Mouse (Mus musculus) heart, postnatal 0 days (tissue): ENCODE results near the gene Stoml3. TPM values are rescaled to one million over a fixed set of nuclear protein-coding genes. Genes with fewer than 3 reads are reported as not detected.

ENCODE experiments used
- ATAC-seq: fragments of 200-750 bp; cut with Nextera tagmentation; 2 replicates; pipeline ENCODE4 v1.8.0; 2017; ENCODE audit warnings: low read depth, moderate number of reproducible peaks, moderate library complexity; ENCODE audit not compliant: insufficient read depth
- DNase-seq: peaks from one replicate; pipeline ENCODE4 v3.0.0-alpha.2; 2016; ENCODE audit warnings: low spot score
- H3K27ac ChIP-seq: fragments of 300-500 bp; sonication (generic); 2 replicates; pipeline ENCODE4 v1.5.1; 2014; ENCODE audit warnings: low read depth, mild to moderate bottlenecking
- H3K27me3 ChIP-seq: fragments of 300-500 bp; sonication (generic); 2 replicates; pipeline ENCODE4 v1.6.1; 2014; ENCODE audit warnings: low read length, mixed read lengths; ENCODE audit not compliant: control insufficient read depth, insufficient read depth
- H3K36me3 ChIP-seq: fragments of 300-500 bp; sonication (generic); replicated peaks from 2 replicates; pipeline ENCODE4 v1.6.1; 2014; ENCODE audit warnings: low read length, mixed read lengths; ENCODE audit not compliant: control insufficient read depth, insufficient read depth
- H3K4me1 ChIP-seq: fragments of 300-500 bp; sonication (generic); 2 replicates; pipeline ENCODE4 v1.6.1; 2014; ENCODE audit warnings: antibody characterized with exemption; ENCODE audit not compliant: control insufficient read depth, insufficient read depth
- H3K4me2 ChIP-seq: fragments of 300-500 bp; sonication (generic); 2 replicates; pipeline ENCODE4 v1.6.1; 2014; ENCODE audit warnings: low read depth, mild to moderate bottlenecking, low read length, moderate library complexity
- H3K4me3 ChIP-seq: fragments of 300-500 bp; sonication (generic); 2 replicates; pipeline ENCODE4 v1.5.1; 2014; ENCODE audit warnings: low read depth, low read length
- H3K9ac ChIP-seq: fragments of 300-500 bp; sonication (generic); replicated peaks from 2 replicates; pipeline ENCODE4 v1.6.1; 2014; ENCODE audit warnings: low read depth, low read length, mixed read lengths
- H3K9me3 ChIP-seq: fragments of 300-500 bp; sonication (generic); replicated peaks from 2 replicates; pipeline ENCODE4 v1.6.1; 2016; ENCODE audit warnings: low read length; ENCODE audit not compliant: control insufficient read depth
- CTCF ChIP-seq: IDR thresholded peaks from 2 replicates; pipeline ENCODE4 v1.5.1; 2016; ENCODE audit warnings: antibody characterized with exemption, control low read depth, low read depth
- EP300 ChIP-seq: IDR thresholded peaks from 2 replicates; pipeline ENCODE4 v1.6.1; 2016; ENCODE audit warnings: antibody characterized with exemption, low read depth
- WGBS: fragments of 180-500 bp; shearing (Covaris S2); extraction: QIAGEN DNeasy Blood & Tissue Kit; methylation state at CpG from one replicate; pipeline ENCODE4 v1.1.7; 2014; 5-methylcytosine and 5-hydroxymethylcytosine counted together
- polyA plus RNA-seq: library from polyadenylated mRNA; unstranded; fragments of >200 nt; fragmentation: Nextera tagmentation; extraction: Ambion mirVana; gene quantifications from 2 replicates; pipeline ENCODE4 v1.2.1, GENCODE M21; 2015
- total RNA-seq: library from RNA; depleted of rRNA; stranded (reverse); fragments of >200 nt; gene quantifications from 2 replicates; pipeline ENCODE4 v1.2.3, GENCODE M21; 2014; ENCODE audit warnings: low replicate concordance

Stoml3 gene
- total and polyA plus RNA-seq, 2 experiments from 2014 or later = not detected

DNA sequence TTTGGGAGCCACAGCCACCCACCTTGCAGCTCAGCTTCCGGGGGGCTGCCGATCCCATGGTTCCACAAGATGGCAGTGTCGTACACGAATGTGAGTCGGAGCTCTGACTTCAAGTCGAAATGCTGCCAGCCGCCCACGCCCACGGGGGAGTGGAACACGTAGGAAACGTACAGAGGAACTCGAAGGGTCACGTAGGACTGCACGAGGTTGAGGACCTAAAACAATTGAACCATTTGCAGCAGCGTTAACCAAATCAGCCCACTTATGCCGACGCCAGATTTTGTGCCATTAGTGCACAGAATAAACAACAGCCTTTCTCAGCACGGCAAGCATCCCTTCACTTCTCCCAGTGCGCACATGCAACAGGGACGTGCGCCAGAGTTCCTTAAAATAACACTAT lies 37.3 kb downstream of the Stoml3 start:
- Histone ChIP-seq H3K9ac (no peak overlapping the region), H3K4me3 (peak overlapping the region; percentile 32), H3K27me3 (no peaks in the 10 kb centered on the region), H3K4me1 (no peaks in the 10 kb centered on the region), H3K4me2 (peak overlapping the region; percentile 59), H3K9me3 (no peaks in the 10 kb centered on the region), H3K27ac (no peak overlapping the region), H3K36me3 (no peaks in the 10 kb centered on the region)
- peak; percentile 66 for DNase-seq
- WGBS = 4% methylated on average over 21 of the region's 21 CpGs
- peak; percentile 53 for ATAC-seq
- TF ChIP-seq CTCF (peak; percentile 80), EP300 (no peak)

DNA sequence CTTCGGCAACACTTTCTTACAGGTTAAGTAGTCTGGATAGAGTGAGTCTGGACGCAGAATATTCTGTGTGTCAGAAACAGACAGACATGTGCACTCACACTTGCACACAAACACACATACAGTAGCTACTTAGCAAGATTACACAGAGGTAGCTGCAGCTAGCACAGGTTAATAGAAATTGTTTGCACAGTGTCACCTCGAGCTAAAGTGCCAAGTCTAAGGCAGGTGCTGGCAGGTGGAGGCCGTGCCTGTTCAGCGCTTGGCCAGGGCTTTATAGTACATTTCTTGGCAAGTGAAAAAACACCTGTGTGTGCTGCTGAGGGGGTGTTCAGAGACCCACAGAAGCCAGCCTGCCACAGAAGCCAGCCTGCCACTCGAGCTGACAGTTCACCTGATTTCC lies 41.9 kb downstream of the Stoml3 start:
- no peak for DNase-seq
- TF ChIP-seq CTCF (no peak), EP300 (no peak)
- H3K4me3 ChIP-seq = no peak overlapping the region
- ATAC-seq = no peak
- 79% methylated on average over 6 of the region's 6 CpGs for WGBS
- H3K4me2 ChIP-seq = no peak overlapping the region
- H3K9ac ChIP-seq = no peak overlapping the region
- no peaks in the 10 kb centered on the region for H3K9me3 ChIP-seq
- H3K36me3 ChIP-seq = no peaks in the 10 kb centered on the region
- H3K27ac ChIP-seq = no peak overlapping the region
- H3K27me3 ChIP-seq = no peaks in the 10 kb centered on the region
- H3K4me1 ChIP-seq = no peaks in the 10 kb centered on the region

DNA sequence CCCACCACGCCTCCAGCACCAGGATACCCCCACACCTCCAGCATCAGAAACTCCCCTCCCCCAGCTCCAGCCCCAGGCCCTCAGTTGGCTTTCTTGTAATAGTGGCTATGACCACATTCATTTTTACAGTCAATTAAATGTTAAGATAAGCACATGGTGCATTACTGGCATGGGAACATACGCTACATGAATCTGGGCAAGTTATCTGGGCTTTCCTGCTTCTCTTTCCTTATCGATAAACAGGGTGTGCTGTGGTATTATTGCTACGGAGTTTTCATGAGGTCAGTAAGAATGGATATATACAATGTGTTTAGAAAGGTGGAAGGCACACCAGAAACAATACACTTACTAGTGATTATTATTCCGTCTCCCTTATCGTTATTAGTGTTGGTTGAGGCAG lies 43.6 kb downstream of the Stoml3 start:
- H3K4me3 ChIP-seq = no peak overlapping the region
- no peak overlapping the region for H3K4me2 ChIP-seq
- no peaks in the 10 kb centered on the region for H3K9me3 ChIP-seq
- H3K9ac ChIP-seq = no peak overlapping the region
- H3K27ac ChIP-seq = no peak overlapping the region
- DNase-seq (no peak), ATAC-seq (no peak)
- no peaks in the 10 kb centered on the region for H3K27me3 ChIP-seq
- no peaks in the 10 kb centered on the region for H3K4me1 ChIP-seq
- TF ChIP-seq EP300 (no peak), CTCF (no peak)
- H3K36me3 ChIP-seq = no peaks in the 10 kb centered on the region
- WGBS = 78% methylated on average over 6 of the region's 6 CpGs

DNA sequence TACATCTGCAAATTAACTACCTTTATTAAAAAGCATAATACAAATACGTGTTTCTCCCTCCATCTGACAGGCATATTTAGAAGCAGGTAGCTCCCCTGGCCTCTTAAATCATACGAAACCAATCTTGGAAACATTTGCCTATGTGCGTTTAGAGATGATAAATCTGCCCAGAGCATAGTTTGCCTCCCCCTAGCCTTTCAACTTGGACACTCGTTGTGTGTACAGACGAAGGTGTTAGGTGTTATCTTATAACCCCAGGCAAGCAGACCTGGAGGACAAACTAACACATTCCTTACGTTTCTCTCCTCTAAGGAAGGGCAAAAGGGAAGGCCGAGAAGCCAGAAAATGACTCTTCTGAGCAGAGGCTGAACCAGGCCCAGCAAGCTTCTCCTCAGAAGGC lies 64.2 kb downstream of the Stoml3 start:
- WGBS = 46% methylated on average over 7 of the region's 7 CpGs
- TF ChIP-seq EP300 = no peak
- TF ChIP-seq CTCF = no peak

DNA sequence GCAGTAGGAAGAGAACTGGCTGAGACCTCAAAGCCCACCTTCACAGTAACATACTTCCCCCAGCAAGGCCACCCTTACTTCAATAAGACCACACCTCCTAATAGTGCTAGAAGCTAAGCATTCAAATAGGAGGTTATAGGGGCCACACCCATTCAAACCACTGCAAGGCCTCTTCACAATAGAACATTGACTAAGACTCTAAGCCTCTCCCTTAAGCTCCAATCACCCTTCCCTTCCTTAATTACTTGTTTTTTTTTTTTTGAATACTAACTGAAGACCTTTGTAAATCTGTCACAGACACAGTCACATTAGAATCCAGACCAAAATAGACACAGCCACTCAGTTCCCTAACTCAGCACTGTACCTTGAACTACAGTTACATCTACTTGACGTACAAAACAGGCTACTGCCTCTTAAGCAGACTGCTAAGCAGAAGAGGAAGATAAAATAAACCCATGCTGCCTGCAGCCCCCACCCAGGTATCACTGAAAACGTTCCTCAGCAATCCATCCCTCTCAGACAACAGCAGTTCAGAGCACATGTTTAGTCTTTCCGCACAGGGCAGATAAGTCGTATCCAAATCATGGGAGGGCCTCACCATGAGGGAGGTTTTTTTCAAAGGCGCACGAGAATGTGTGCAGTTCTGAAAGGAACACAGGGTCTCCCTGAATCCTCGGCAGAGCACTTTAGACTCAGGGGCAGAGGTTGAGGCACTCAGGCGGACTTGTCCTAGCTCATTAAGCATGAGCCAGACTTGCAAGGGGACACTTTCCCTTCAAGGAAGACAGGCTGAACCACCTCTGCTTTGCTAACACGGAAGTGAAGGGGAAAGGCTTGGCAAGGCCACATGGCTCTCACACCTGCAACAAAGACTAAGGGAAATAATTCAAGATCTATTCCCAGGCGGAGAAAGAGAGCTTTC lies 66.8 kb downstream of the Stoml3 start:
- Histone ChIP-seq H3K27me3 (no peaks in the 10 kb centered on the region), H3K9ac (no peak overlapping the region), H3K9me3 (no peaks in the 10 kb centered on the region), H3K36me3 (no peaks in the 10 kb centered on the region), H3K4me2 (no peak overlapping the region), H3K4me3 (no peak overlapping the region), H3K27ac (no peak overlapping the region), H3K4me1 (no peaks in the 10 kb centered on the region)
- ATAC-seq = no peak
- TF ChIP-seq CTCF = no peak
- TF ChIP-seq EP300 = no peak
- DNase-seq = no peak
- WGBS = 34% methylated on average over 10 of the region's 10 CpGs

More for the DNA sequence above, 64.2 kb downstream of the Stoml3 start:
- Histone ChIP-seq H3K36me3 (no peaks in the 10 kb centered on the region), H3K9me3 (no peaks in the 10 kb centered on the region), H3K4me2 (no peak overlapping the region), H3K4me1 (no peaks in the 10 kb centered on the region), H3K27me3 (no peaks in the 10 kb centered on the region), H3K4me3 (no peak overlapping the region), H3K9ac (no peak overlapping the region), H3K27ac (no peak overlapping the region)
- DNase-seq (no peak), ATAC-seq (no peak)
